Mouse (Mus musculus) C2C12 (cell line): Measurements from ENCODE around the gene Rerg.

Experiments used
- CEBPB ChIP-seq: IDR thresholded peaks from one replicate; pipeline ENCODE4 v1.6.1; 2011; ENCODE audit warnings: low read depth, mild to moderate bottlenecking, control low read depth, moderate library complexity
- CTCF ChIP-seq: IDR thresholded peaks from one replicate; pipeline ENCODE4 v1.5.1; 2011; ENCODE audit not compliant: control insufficient read depth, insufficient read depth, insufficient read length
- FOSL1 ChIP-seq: IDR thresholded peaks from one replicate; pipeline ENCODE4 v1.8.0; 2011; ENCODE audit warnings: mild to moderate bottlenecking, low read length; ENCODE audit not compliant: poor library complexity, insufficient read depth, severe bottlenecking
- MAX ChIP-seq: IDR thresholded peaks from one replicate; pipeline ENCODE4 v1.6.1; 2011; ENCODE audit warnings: mild to moderate bottlenecking, control low read depth
- MYOG ChIP-seq: IDR thresholded peaks from one replicate; pipeline ENCODE4 v1.6.1; 2011; ENCODE audit not compliant: control insufficient read depth, insufficient read length; ENCODE audit errors: extremely low read depth
- USF1 ChIP-seq: IDR thresholded peaks from one replicate; pipeline ENCODE4 v1.6.1; 2011; ENCODE audit warnings: low read depth, mild to moderate bottlenecking, control low read depth, moderate library complexity

GRCm38 (mm10) chr6:137180636-137181035 lies 10.3 kb upstream of the Rerg start:
- no peak for TF ChIP-seq CTCF
- TF ChIP-seq MYOG: no peak
- no peak for TF ChIP-seq MAX
- no peak for TF ChIP-seq CEBPB
- no peak for TF ChIP-seq FOSL1
- no peak for TF ChIP-seq USF1
